Mouse (Mus musculus): Measurements from ENCODE around the gene Kcnab3. TPM values are rescaled to one million over a fixed set of nuclear protein-coding genes. Genes with fewer than 3 reads are reported as not detected.
"Not testable (repeated sequence)": the region's sequence is repeated elsewhere in the genome, so short reads cannot be mapped to it uniquely, and the experiment has no call there.

Gene Kcnab3
- polyA plus RNA-seq, 1 experiment: 96.5 TPM

GRCm38 (mm10) chr11:69316361-69316760 is 9.7 kb upstream of the Kcnab3 start:
- Histone ChIP-seq H3K4me3 (ENCODE audit: insufficient read depth, low read length) (no peak overlapping the region), H3K4me1 (ENCODE audit: control insufficient read depth, insufficient read depth, low read length) (no peaks in the 10 kb centered on the region), H3K27ac (ENCODE audit: insufficient read depth, low read length) (no peak overlapping the region)
- TF ChIP-seq CTCF (IDR thresholded peaks at IDR 0.05; ENCODE audit: extremely low read depth, insufficient read depth, low read length) (no peak), POLR2A (IDR thresholded peaks at IDR 0.05; ENCODE audit: extremely low read depth, insufficient read depth, low read length) (no peak)

GRCm38 (mm10) chr11:69318000-69318399 is 8.1 kb upstream of the Kcnab3 start:
- H3K27ac ChIP-seq (ENCODE audit: insufficient read depth, low read length); H3K4me3 ChIP-seq (ENCODE audit: insufficient read depth, low read length); H3K4me1 ChIP-seq (ENCODE audit: control insufficient read depth, insufficient read depth, low read length): not testable (repeated sequence)

- TF ChIP-seq CTCF (IDR thresholded peaks at IDR 0.05; ENCODE audit: extremely low read depth, insufficient read depth, low read length) (no peak), POLR2A (IDR thresholded peaks at IDR 0.05; ENCODE audit: extremely low read depth, insufficient read depth, low read length) (no peak)
- peaks cover 4% of the 10 kb centered on the region; the same call in 1 of the 2 replicates for H3K4me1 ChIP-seq (ENCODE audit: control insufficient read depth, insufficient read depth, low read length)
- no peak overlapping the region for H3K27ac ChIP-seq (ENCODE audit: insufficient read depth, low read length)
- no peak overlapping the region for H3K4me3 ChIP-seq (ENCODE audit: insufficient read depth, low read length)
Observed at GRCm38 (mm10) chr11:69321580-69321979, 4.5 kb upstream of the Kcnab3 start.

GRCm38 (mm10) chr11:69322010-69322409 is 4.0 kb upstream of the Kcnab3 start:
- TF ChIP-seq CTCF (IDR thresholded peaks at IDR 0.05; ENCODE audit: extremely low read depth, insufficient read depth, low read length): no peak
- no peak for TF ChIP-seq POLR2A (IDR thresholded peaks at IDR 0.05; ENCODE audit: extremely low read depth, insufficient read depth, low read length)
- H3K27ac ChIP-seq (ENCODE audit: insufficient read depth, low read length): no peak overlapping the region
- no peak overlapping the region; the same call in 1 of the 2 replicates for H3K4me3 ChIP-seq (ENCODE audit: insufficient read depth, low read length)
- H3K4me1 ChIP-seq (ENCODE audit: control insufficient read depth, insufficient read depth, low read length): peaks cover 4% of the 10 kb centered on the region; the same call in 1 of the 2 replicates

GRCm38 (mm10) chr11:69322693-69323471 is 3.2 kb upstream of the Kcnab3 start:
- Histone ChIP-seq H3K4me1 (ENCODE audit: control insufficient read depth, insufficient read depth, low read length) (peaks cover 4% of the 10 kb centered on the region; the same call in 1 of the 2 replicates), H3K4me3 (ENCODE audit: insufficient read depth, low read length) (peak overlapping the region; percentile 73), H3K27ac (ENCODE audit: insufficient read depth, low read length) (peak overlapping the region; percentile 41; the same call in 1 of the 2 replicates)
- TF ChIP-seq POLR2A (IDR thresholded peaks at IDR 0.05; ENCODE audit: extremely low read depth, insufficient read depth, low read length): no peak
- no peak for TF ChIP-seq CTCF (IDR thresholded peaks at IDR 0.05; ENCODE audit: extremely low read depth, insufficient read depth, low read length)

GRCm38 (mm10) chr11:69323667-69324111 is 2.4 kb upstream of the Kcnab3 start, which contains the start of the genes Cntrob and Trappc1:
Gene Cntrob (minus strand): TSS chr11:69323775.
Gene Trappc1 (plus strand): TSS chr11:69323980.
- H3K4me3 ChIP-seq (ENCODE audit: insufficient read depth, low read length): peak within 1 kb of the TSS; percentile 73
- H3K4me1 ChIP-seq (ENCODE audit: control insufficient read depth, insufficient read depth, low read length): peaks cover 4% of the 10 kb centered on the region; the same call in 1 of the 2 replicates
- TF ChIP-seq CTCF (IDR thresholded peaks at IDR 0.05; ENCODE audit: extremely low read depth, insufficient read depth, low read length): no peak
- TF ChIP-seq POLR2A (IDR thresholded peaks at IDR 0.05; ENCODE audit: extremely low read depth, insufficient read depth, low read length): peak; percentile 92
- peak within 1 kb of the TSS; percentile 41; the same call in 1 of the 2 replicates for H3K27ac ChIP-seq (ENCODE audit: insufficient read depth, low read length)

GRCm38 (mm10) chr11:69324749-69325148 is 1.3 kb upstream of the Kcnab3 start:
- Histone ChIP-seq H3K4me3 (ENCODE audit: insufficient read depth, low read length) (peak overlapping the region; percentile 73; the same call in 1 of the 2 replicates), H3K4me1 (ENCODE audit: control insufficient read depth, insufficient read depth, low read length) (peaks cover 4% of the 10 kb centered on the region; the same call in 1 of the 2 replicates), H3K27ac (ENCODE audit: insufficient read depth, low read length) (no peak overlapping the region)
- TF ChIP-seq CTCF (IDR thresholded peaks at IDR 0.05; ENCODE audit: extremely low read depth, insufficient read depth, low read length): no peak
- no peak for TF ChIP-seq POLR2A (IDR thresholded peaks at IDR 0.05; ENCODE audit: extremely low read depth, insufficient read depth, low read length)

- TF ChIP-seq CTCF (IDR thresholded peaks at IDR 0.05; ENCODE audit: extremely low read depth, insufficient read depth, low read length): no peak
- no peak for TF ChIP-seq POLR2A (IDR thresholded peaks at IDR 0.05; ENCODE audit: extremely low read depth, insufficient read depth, low read length)
- Histone ChIP-seq H3K4me3 (ENCODE audit: insufficient read depth, low read length) (peak overlapping the region; percentile 36), H3K27ac (ENCODE audit: insufficient read depth, low read length) (no peak overlapping the region), H3K4me1 (ENCODE audit: control insufficient read depth, insufficient read depth, low read length) (peaks cover 4% of the 10 kb centered on the region; the same call in 1 of the 2 replicates)
Observed at GRCm38 (mm10) chr11:69326408-69327156, 524 bp downstream of the Kcnab3 start.

- TF ChIP-seq CTCF (IDR thresholded peaks at IDR 0.05; ENCODE audit: extremely low read depth, insufficient read depth, low read length) (no peak), POLR2A (IDR thresholded peaks at IDR 0.05; ENCODE audit: extremely low read depth, insufficient read depth, low read length) (no peak)
- no peak overlapping the region for H3K27ac ChIP-seq (ENCODE audit: insufficient read depth, low read length)
- peaks cover 4% of the 10 kb centered on the region; the same call in 1 of the 2 replicates for H3K4me1 ChIP-seq (ENCODE audit: control insufficient read depth, insufficient read depth, low read length)
- H3K4me3 ChIP-seq (ENCODE audit: insufficient read depth, low read length): peak overlapping the region; percentile 36
Observed at GRCm38 (mm10) chr11:69327157-69327442, 1.0 kb downstream of the Kcnab3 start.
